Mouse (Mus musculus) cerebellum, postnatal 10 days (tissue): ENCODE measurements around the gene Tiam1.

Experiments
- DNase-seq, 2 experiments: peaks; one replicate each; pipeline ENCODE4 v3.0.0; 2021; ENCODE audit warnings: mixed read lengths in 2 of 2

Tiam1 gene

GRCm38 (mm10) chr16:89831172-89831571 lies 312.4 kb downstream of the Tiam1 start:
- peak; percentile 69 to 71 for DNase-seq

GRCm38 (mm10) chr16:89830221-89830648 lies 313.3 kb downstream of the Tiam1 start:
- DNase-seq, result no peak

- no peak for DNase-seq
Observed at GRCm38 (mm10) chr16:89827496-89828125, 316.0 kb downstream of the Tiam1 start.

GRCm38 (mm10) chr16:89825875-89826274 lies 317.7 kb downstream of the Tiam1 start:
- DNase-seq, result no peak

GRCm38 (mm10) chr16:89822882-89823281 lies 320.7 kb downstream of the Tiam1 start:
- peak; percentile 82 to 83 for DNase-seq

- no peak for DNase-seq
Observed at GRCm38 (mm10) chr16:89818661-89819060, 324.9 kb downstream of the Tiam1 start.

- DNase-seq, result peak; percentile 43 to 44
Observed at GRCm38 (mm10) chr16:89817861-89818630, 325.5 kb downstream of the Tiam1 start.

DNA sequence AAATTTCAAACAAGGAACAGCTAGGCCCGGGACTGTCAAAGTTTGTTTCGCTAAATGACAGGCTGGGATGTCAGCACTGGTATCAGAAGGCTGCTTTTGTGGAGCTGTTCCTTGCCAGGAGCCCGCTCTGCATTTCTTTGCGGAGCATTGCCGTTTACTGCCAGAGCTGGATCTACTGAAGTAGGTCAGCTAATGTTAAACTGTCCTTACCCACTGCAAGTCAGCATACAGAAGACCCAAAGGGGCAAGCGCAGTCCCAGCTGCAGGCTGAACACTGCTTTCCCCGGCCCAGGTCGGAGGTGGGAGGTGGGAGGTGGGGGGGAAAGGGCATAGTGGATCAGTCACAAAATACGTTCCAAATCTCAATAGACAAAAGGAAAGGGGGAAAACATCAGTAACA lies 326.3 kb downstream of the Tiam1 start:
- no peak for DNase-seq

GRCm38 (mm10) chr16:89816506-89817172 lies 326.9 kb downstream of the Tiam1 start:
- no peak for DNase-seq

DNA sequence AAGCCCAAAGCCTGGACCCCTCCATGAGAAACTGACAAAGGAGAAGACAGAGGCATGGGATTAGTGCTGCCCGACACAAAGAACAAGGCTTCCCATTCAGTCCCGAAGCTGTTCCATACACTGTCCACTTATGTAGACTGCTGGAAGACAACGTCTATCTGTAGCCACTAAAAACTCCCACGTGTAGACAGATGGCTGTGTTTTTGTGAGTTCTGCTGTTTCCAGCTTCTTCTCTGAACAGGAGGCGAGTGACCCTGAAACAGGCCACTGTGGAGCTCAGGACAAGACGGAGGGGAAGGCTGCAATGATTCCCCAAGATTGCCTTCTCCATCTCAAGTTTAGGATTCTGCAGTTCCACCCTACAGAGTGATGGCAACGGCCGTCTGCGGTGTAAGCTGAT lies 330.0 kb downstream of the Tiam1 start:
- no peak for DNase-seq

GRCm38 (mm10) chr16:89812891-89813290 lies 330.7 kb downstream of the Tiam1 start:
- DNase-seq, result no peak

- no peak for DNase-seq
Observed at GRCm38 (mm10) chr16:89810398-89810797, 333.2 kb downstream of the Tiam1 start.

GRCm38 (mm10) chr16:89808168-89808567 lies 335.4 kb downstream of the Tiam1 start:
- DNase-seq, result no peak

DNA sequence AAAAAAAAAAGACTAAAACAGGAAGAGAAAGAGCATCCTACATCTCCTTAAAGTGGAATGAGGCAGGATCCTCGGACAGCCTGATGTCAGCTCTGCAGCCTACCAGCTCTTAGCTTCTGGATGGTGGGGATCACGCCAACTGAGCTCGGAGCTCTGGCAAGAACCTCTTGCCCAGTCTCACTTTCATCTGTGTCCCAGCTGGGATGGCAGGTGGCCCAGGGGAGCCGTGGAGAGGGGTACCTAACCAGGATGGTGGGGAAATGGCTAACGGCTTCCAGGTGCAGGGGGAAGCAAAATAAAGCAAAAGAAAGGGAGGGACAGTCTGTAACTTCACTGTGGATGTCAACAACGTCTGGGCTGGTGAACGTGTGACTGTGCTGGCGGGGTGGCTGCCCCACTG lies 337.6 kb downstream of the Tiam1 start:
- DNase-seq, result peak; percentile 28 to 40

DNA sequence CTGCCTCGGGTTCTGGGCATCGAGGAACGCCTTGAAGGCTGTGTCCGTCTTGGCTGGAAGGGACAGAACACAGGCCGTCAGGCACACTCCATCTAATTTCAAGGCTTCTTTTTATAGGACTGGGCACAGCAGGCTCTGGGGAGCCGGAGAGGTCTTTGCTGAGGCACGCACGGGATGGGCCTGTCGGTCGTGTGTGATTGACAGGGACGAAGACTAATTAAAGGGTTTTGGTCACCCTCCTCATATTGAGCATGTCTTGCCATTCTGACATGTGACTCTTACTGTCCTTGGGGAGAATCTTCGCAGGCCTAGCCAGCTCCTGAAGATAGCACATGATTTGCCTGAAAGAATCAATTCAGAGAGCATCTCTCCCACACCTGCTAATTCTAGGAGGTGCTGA lies 338.4 kb downstream of the Tiam1 start:
- no peak for DNase-seq

GRCm38 (mm10) chr16:89801493-89801892 lies 342.1 kb downstream of the Tiam1 start:
- DNase-seq, result no peak

- no peak for DNase-seq
Observed at GRCm38 (mm10) chr16:89799772-89800171, 343.8 kb downstream of the Tiam1 start.

DNA sequence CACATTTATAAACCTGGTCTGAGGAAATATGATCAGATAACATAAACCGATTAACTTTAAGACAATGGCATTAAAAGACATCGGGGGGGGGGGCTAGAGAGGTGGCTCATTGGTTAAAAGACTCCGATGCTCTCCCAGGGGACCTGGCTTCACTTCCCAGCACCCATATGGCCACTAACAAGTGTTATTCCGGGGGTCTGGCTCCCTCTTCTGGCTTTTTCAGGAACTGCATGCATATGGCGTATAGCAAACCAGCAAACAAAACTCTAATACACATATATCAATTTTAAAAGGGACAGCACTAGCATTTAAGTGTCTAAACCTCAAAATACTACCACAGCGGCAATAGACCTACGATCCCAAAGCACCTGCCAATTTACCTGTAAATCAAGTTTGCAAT lies 347.0 kb downstream of the Tiam1 start:
- peak; percentile 55 to 68 for DNase-seq

- no peak for DNase-seq
Observed at GRCm38 (mm10) chr16:89789792-89790434, 353.7 kb downstream of the Tiam1 start.

DNA sequence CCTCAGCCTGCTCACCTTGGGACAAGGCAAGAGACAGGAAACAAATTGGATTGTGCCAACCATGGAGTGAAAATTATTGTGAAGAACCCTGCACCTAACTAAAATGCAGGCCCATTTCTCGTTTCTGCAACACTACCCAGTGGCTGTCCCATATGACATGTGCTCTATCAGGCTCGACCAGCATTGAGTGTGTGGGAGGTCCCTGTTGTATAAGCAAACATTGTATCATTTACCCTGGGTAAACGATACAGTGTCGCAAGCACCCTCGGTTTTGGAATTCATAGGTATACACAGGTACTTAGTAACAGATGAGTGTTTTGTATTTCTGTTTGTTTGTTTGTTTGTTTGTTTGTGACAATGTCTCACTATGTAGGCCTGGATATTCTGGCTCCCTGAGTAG lies 357.8 kb downstream of the Tiam1 start:
- no peak for DNase-seq

- DNase-seq, result no peak
Observed at GRCm38 (mm10) chr16:89779705-89780104, 363.9 kb downstream of the Tiam1 start.

DNA sequence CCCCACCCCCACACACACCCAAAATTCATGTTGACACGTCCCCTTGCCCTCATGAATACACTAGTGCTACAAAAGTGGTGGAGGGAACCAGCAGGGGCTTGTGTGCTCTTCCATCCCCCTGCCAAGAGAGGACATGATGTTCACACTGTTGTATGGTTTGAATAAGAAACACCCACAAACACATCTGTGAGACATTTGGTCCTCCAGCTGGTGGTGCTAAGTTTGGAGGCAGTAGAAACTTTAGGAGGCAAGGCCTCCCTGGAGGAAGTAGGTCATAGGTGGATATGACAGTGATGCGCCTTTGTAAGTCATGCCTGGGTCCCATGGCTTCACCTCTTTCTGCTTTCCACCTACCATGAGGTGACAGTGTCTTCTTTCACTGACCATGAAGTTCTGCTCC lies 366.1 kb downstream of the Tiam1 start:
- no peak for DNase-seq

GRCm38 (mm10) chr16:89774553-89774913 lies 369.0 kb downstream of the Tiam1 start:
- DNase-seq, result no peak
